Mouse (Mus musculus) bone marrow, adult 2 months (tissue): ENCODE measurements around the gene Zfp706.
A peak's percentile ranks its signal among the peaks of the same experiment; 100 is the strongest.

Source experiments
- CTCF ChIP-seq: fragments of 200-500 bp; IDR thresholded peaks from 2 replicates; pipeline ENCODE4 v1.5.1; 2011; ENCODE audit warnings: low read length, control low read depth; ENCODE audit not compliant: control insufficient read depth, insufficient read depth
- POLR2A ChIP-seq: fragments of 200-500 bp; IDR thresholded peaks from 2 replicates; pipeline ENCODE4 v1.6.1; 2011; ENCODE audit warnings: low read depth, mild to moderate bottlenecking, control low read depth, low read length, borderline replicate concordance; ENCODE audit not compliant: control insufficient read depth

DNA sequence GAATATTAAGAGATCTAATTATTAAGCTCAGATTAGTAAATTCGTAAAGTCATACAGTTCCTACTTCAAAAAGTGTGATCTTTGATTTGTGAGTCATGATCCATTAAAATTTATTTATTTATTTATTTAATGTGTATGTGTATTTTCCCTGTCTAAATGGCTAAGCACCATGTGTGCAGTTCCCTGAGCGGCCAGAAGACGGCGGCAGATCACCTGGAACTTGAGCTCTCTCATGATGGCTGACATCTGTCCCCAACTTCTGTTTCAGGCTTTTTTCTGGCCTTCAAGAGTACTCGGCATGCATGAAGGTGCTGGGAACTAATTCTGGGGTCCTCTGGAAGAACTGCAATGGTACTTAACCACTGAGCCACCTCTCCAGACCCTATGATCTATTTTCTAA is 47.0 kb upstream of the Zfp706 start:
- TF ChIP-seq CTCF (0 out of 2 replicates have a peak, but pooled peaks have one; percentile 22), POLR2A (no peak)
